Comparison of ENCODE assay signal across 17 mouse cellular contexts in genomic region chr12:8107137-8107536, GRCm38 (mm10).
A peak's percentile ranks its signal among the peaks of the same experiment; 100 is the strongest.
DNase-seq lines count a peak whose midpoint lies in the region; ATAC-seq lines count a peak whose summit lies in the region.
"Had no signal": no experiment of that assay in that cellular context is flagged by ENCODE, and none has a peak within 500 bp of the region (broad histone marks: within the 10 kb centered on the region; RNA-seq: fewer than 3 reads in every experiment).

No protein-coding gene starts in this region.

- no peak overlapping the region for H3K27ac ChIP-seq in limb, embryonic 15.5 days
- no peak overlapping the region for H3K27ac ChIP-seq in limb, embryonic 10.5 days
- no peak overlapping the region for H3K27ac ChIP-seq in embryonic facial prominence, embryonic 12.5 days
- peak overlapping the region; percentile 20; the same call in 1 of the 2 replicates for H3K27ac ChIP-seq in hindbrain, embryonic 11.5 days (ENCODE audit: low read depth, low read length)
- H3K27ac ChIP-seq in neural tube, embryonic 11.5 days (ENCODE audit: low read depth, low read length), result no peak overlapping the region
- no peak overlapping the region for H3K27ac ChIP-seq in midbrain, embryonic 14.5 days (replicated peaks; ENCODE audit: low read depth, low read length)
- H3K27ac ChIP-seq: liver, embryonic 13.5 days; midbrain, embryonic 12.5 days had no signal

- peaks cover 13% of the 10 kb centered on the region; the same call in 1 of the 2 replicates for H3K4me1 ChIP-seq in limb, embryonic 15.5 days
- H3K4me1 ChIP-seq in limb, embryonic 10.5 days, result peaks cover 9% of the 10 kb centered on the region; the same call in 1 of the 2 replicates
- peaks cover 22% of the 10 kb centered on the region; the same call in 1 of the 2 replicates for H3K4me1 ChIP-seq in embryonic facial prominence, embryonic 12.5 days
- H3K4me1 ChIP-seq in hindbrain, embryonic 11.5 days (replicated peaks; ENCODE audit: control insufficient read depth, insufficient read depth, low read length), result no peaks in the 10 kb centered on the region
- no peaks in the 10 kb centered on the region for H3K4me1 ChIP-seq in neural tube, embryonic 11.5 days (ENCODE audit: control insufficient read depth, insufficient read depth, low read length)
- no peaks in the 10 kb centered on the region for H3K4me1 ChIP-seq in midbrain, embryonic 14.5 days (ENCODE audit: control insufficient read depth, insufficient read depth, low read length)
- H3K4me1 ChIP-seq: liver, embryonic 13.5 days; midbrain, embryonic 12.5 days had no signal

- WGBS in limb, embryonic 15.5 days, result 38% methylated on average over 4 of the region's 4 CpGs
- WGBS in limb, embryonic 10.5 days, result 54% methylated on average over 4 of the region's 4 CpGs
- WGBS in embryonic facial prominence, embryonic 12.5 days, result 67% methylated on average over 4 of the region's 4 CpGs
- 53% methylated on average over 4 of the region's 4 CpGs for WGBS in hindbrain, embryonic 11.5 days
- 70% methylated on average over 4 of the region's 4 CpGs for WGBS in neural tube, embryonic 11.5 days
- 84% methylated on average over 4 of the region's 4 CpGs for WGBS in midbrain, embryonic 14.5 days

- H3K27me3 ChIP-seq in limb, embryonic 15.5 days, result no peaks in the 10 kb centered on the region
- H3K27me3 ChIP-seq in limb, embryonic 10.5 days (ENCODE audit: low read depth, poor library complexity, severe bottlenecking), result no peaks in the 10 kb centered on the region
- H3K27me3 ChIP-seq in embryonic facial prominence, embryonic 12.5 days, result no peaks in the 10 kb centered on the region
- no peaks in the 10 kb centered on the region for H3K27me3 ChIP-seq in hindbrain, embryonic 11.5 days (ENCODE audit: control insufficient read depth, insufficient read depth, low read length)
- no peaks in the 10 kb centered on the region for H3K27me3 ChIP-seq in neural tube, embryonic 11.5 days (ENCODE audit: control insufficient read depth, insufficient read depth, low read length)
- no peaks in the 10 kb centered on the region for H3K27me3 ChIP-seq in midbrain, embryonic 14.5 days (ENCODE audit: control insufficient read depth, insufficient read depth, low read length)
- H3K27me3 ChIP-seq: liver, embryonic 13.5 days; midbrain, embryonic 12.5 days had no signal

- H3K4me2 ChIP-seq in limb, embryonic 15.5 days, result no peak overlapping the region
- no peak overlapping the region for H3K4me2 ChIP-seq in embryonic facial prominence, embryonic 12.5 days (replicated peaks)
- no peak overlapping the region for H3K4me2 ChIP-seq in hindbrain, embryonic 11.5 days (replicated peaks; ENCODE audit: low read depth, low read length)
- H3K4me2 ChIP-seq in neural tube, embryonic 11.5 days (ENCODE audit: low read depth), result no peak overlapping the region
- no peak overlapping the region for H3K4me2 ChIP-seq in midbrain, embryonic 14.5 days (ENCODE audit: low read length)
- H3K4me2 ChIP-seq: heart, embryonic 11.5 days; liver, embryonic 13.5 days; midbrain, embryonic 12.5 days had no signal

- H3K4me3 ChIP-seq in limb, embryonic 15.5 days, result no peak overlapping the region
- H3K4me3 ChIP-seq in limb, embryonic 10.5 days, result no peak overlapping the region
- H3K4me3 ChIP-seq in embryonic facial prominence, embryonic 12.5 days, result no peak overlapping the region
- H3K4me3 ChIP-seq in hindbrain, embryonic 11.5 days (ENCODE audit: low read depth, low read length), result no peak overlapping the region
- H3K4me3 ChIP-seq in neural tube, embryonic 11.5 days (ENCODE audit: low read depth, low read length), result no peak overlapping the region
- H3K4me3 ChIP-seq in midbrain, embryonic 14.5 days (replicated peaks; ENCODE audit: low read depth, low read length), result no peak overlapping the region
- H3K4me3 ChIP-seq: liver, embryonic 13.5 days; midbrain, embryonic 12.5 days had no signal

- no peak overlapping the region for H3K9ac ChIP-seq in limb, embryonic 15.5 days
- no peak overlapping the region for H3K9ac ChIP-seq in embryonic facial prominence, embryonic 12.5 days
- no peak overlapping the region for H3K9ac ChIP-seq in hindbrain, embryonic 11.5 days (ENCODE audit: low read depth, low read length)
- no peak overlapping the region for H3K9ac ChIP-seq in neural tube, embryonic 11.5 days (ENCODE audit: low read length)
- no peak overlapping the region for H3K9ac ChIP-seq in midbrain, embryonic 14.5 days (replicated peaks; ENCODE audit: low read length)
- H3K9ac ChIP-seq: forebrain, postnatal 0 days; liver, embryonic 13.5 days; midbrain, embryonic 12.5 days had no signal

- H3K9me3 ChIP-seq in limb, embryonic 15.5 days, result no peaks in the 10 kb centered on the region
- no peaks in the 10 kb centered on the region for H3K9me3 ChIP-seq in limb, embryonic 10.5 days (replicated peaks)
- H3K9me3 ChIP-seq in embryonic facial prominence, embryonic 12.5 days, result no peaks in the 10 kb centered on the region
- H3K9me3 ChIP-seq in hindbrain, embryonic 11.5 days (ENCODE audit: control insufficient read depth, low read length), result no peaks in the 10 kb centered on the region
- no peaks in the 10 kb centered on the region for H3K9me3 ChIP-seq in neural tube, embryonic 11.5 days (ENCODE audit: control insufficient read depth, low read length)
- no peaks in the 10 kb centered on the region for H3K9me3 ChIP-seq in midbrain, embryonic 14.5 days (ENCODE audit: control insufficient read depth, low read length)
- H3K9me3 ChIP-seq: liver, embryonic 13.5 days; midbrain, embryonic 12.5 days had no signal

- DNase-seq in limb, embryonic 10.5 days (ENCODE audit: low spot score), result no peak
- peak; percentile 36 for DNase-seq in hindbrain, embryonic 11.5 days (ENCODE audit: low spot score)
- peak; percentile 31 for DNase-seq in neural tube, embryonic 11.5 days (ENCODE audit: low spot score)
- DNase-seq in midbrain, embryonic 14.5 days, result no peak
- no peak for DNase-seq in liver
- DNase-seq: adrenal gland, postnatal 36 days; cerebellum, adult 8-10 months; forebrain, postnatal 0 days; left cerebral cortex, postnatal 4 days; liver, embryonic 13.5 days; lung, postnatal 4 days; thymus, postnatal 14 days had no signal

- H3K36me3 ChIP-seq in limb, embryonic 15.5 days, result no peaks in the 10 kb centered on the region
- no peaks in the 10 kb centered on the region for H3K36me3 ChIP-seq in limb, embryonic 10.5 days
- no peaks in the 10 kb centered on the region for H3K36me3 ChIP-seq in embryonic facial prominence, embryonic 12.5 days
- no peaks in the 10 kb centered on the region for H3K36me3 ChIP-seq in hindbrain, embryonic 11.5 days (ENCODE audit: control insufficient read depth, insufficient read depth, low read length)
- no peaks in the 10 kb centered on the region for H3K36me3 ChIP-seq in neural tube, embryonic 11.5 days (ENCODE audit: control insufficient read depth, insufficient read depth, low read length)
- H3K36me3 ChIP-seq in midbrain, embryonic 14.5 days (ENCODE audit: control insufficient read depth, insufficient read depth, low read length), result no peaks in the 10 kb centered on the region
- H3K36me3 ChIP-seq: liver, embryonic 13.5 days; midbrain, embryonic 12.5 days had no signal

- 0 out of 2 replicates have a peak, but pooled peaks have one; percentile 40 for ATAC-seq in limb, embryonic 15.5 days (ENCODE audit: insufficient number of reproducible peaks, low FRiP score, low TSS enrichment, low read depth)
- peak; percentile 17; the same call in 1 of the 2 replicates for ATAC-seq in embryonic facial prominence, embryonic 12.5 days (ENCODE audit: insufficient number of reproducible peaks, insufficient read depth, low FRiP score, low TSS enrichment)
- peak; percentile 89 for ATAC-seq in hindbrain, embryonic 11.5 days (ENCODE audit: low FRiP score)
- ATAC-seq in neural tube, embryonic 11.5 days (ENCODE audit: insufficient read depth, low FRiP score, low TSS enrichment), result peak; percentile 68
- no peak for ATAC-seq in midbrain, embryonic 14.5 days (ENCODE audit: low FRiP score, low TSS enrichment)
- ATAC-seq: forebrain, postnatal 0 days; intestine, embryonic 16.5 days had no signal

Comparison
In these comparisons a context has a peak if more than half of its experiments do, and no peak if none do; other contexts are left out.
1. DNase-seq: peak in hindbrain, embryonic 11.5 days (single experiment) and neural tube, embryonic 11.5 days (single experiment); none in limb, embryonic 10.5 days (single experiment), midbrain, embryonic 14.5 days (single experiment) and liver (single experiment).